Mouse (Mus musculus) brain, embryonic 18.5 days (tissue): ENCODE measurements around the gene H13.

Experiments used
- DNase-seq: peaks from one replicate; pipeline ENCODE4 v3.0.0-alpha.2; 2012; ENCODE audit warnings: low read depth, low spot score

Gene H13

DNA sequence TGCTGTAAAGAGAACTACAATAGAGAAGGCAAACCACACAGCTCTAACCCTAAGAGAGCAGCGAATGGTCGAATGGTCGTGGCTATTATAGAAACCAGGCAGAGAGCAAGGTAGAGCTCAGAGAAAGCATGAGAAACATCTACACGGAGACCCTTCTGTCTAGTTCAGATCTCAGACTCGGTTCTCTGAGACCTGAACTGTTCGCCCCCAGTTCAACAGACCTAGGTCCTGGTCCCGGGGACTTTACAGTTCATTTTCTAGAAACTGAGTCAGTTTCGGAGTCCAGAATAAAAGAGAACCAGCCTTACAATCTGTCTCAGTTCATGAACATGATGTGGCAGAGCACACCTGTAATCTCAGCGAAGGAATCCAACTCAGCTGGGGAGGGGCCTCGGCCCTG, 65.2 kb downstream of the H13 start:
- DNase-seq, result no peak

DNA sequence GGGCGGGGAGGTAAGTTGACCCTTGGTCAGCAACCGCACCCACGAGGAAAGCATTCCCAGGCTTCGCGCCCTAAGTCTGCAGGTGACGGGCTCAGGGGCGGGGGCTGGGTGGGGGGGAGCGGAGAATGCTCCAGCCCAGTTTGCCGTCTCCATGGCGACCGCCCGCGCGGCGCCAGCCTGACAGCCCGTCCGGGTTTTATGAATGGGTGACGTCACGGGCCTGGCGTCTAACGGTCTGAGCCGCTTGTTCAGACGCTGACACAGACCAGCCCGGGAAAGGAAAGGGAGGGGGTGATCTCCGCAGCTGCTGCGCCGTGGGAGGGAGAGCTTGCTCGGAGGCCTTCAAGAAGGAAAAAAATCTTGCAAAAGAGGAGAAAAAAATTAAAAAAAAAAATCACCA, 65.7 kb downstream of the H13 start:
- peak; percentile 85 for DNase-seq

DNA sequence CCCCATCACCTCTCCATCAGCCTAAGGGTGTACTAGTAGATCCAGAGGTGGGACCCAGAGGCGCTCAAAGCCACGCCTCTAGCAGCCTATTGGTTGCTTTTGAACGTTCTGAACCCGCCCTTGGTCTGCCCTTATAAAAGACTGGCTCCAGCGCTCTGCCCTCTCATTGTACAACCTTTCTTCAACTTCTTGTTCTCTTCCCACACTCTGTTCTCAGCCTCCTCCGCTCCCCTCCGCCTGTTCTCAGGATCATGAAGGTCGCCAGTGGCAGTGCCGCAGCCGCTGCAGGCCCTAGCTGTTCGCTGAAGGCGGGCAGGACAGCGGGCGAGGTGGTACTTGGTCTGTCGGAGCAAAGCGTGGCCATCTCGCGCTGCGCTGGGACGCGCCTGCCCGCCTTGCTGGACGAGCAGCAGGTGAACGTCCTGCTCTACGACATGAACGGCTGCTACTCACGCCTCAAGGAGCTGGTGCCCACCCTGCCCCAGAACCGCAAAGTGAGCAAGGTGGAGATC, 66.9 kb downstream of the H13 start, which contains the start of gene Id1:
Id1 (plus strand) TSS at position 162 of the 512 bp plus-strand sequence.
- DNase-seq, result no peak

DNA sequence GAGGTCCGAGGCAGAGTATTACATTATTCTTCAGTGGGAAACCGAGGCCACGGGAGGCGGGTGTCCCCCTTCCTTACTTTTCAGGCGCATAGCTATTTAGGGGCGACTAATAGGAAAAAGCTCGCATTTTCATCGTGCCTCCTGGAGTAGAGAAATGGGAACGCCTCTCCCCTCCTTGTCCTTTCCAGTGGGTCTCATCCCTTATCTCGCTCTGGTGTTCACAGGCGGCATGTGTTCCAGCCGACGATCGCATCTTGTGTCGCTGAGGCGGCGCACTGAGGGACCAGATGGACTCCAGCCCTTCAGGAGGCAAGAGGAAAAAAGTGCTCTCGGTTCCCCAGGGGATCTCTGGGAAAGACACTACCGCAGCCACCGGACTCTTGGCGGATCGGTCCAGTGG, 67.5 kb downstream of the H13 start:
- no peak for DNase-seq

DNA sequence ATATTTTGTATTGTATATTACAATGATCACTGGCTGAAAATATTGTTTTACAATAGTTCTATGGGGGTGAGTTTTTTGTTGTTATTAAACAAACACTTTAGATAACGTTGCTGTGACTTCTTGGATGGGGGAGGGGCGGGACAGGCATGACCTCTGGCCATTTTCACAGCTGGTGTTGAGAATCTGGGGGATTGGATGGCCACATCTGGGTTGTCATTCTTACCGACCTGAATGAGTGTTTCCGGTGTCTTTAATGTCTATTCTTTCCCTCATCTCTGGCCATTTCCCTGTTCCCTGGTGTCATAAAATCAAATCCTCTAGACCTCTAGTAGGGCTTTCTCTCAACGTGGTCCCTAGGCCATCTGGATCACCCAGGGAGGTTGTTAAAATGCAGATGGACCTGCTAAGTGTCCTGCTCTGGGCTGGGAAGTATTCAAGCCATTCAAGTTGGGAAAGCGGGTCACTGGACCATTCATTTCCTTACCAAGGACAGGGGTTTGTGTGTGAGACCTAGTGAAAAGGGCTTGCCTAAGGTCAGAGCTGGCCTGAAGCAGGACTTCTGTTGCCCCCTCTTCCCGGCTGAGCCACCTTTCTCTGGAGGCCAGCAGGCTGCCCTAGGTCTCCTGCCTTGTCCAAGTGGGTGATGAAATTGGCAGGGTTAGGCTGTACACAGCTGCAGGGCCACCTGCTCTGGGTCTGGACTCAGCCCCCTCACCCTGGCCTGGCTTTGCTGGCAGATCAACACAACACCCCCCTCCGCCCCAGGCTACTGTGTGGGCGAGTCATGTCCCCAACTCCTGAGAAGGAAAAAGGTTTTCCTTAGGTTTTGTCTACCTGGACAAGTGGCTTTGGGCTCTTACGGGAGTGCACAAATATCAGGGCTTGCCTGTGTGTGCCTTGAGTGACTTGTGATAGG, 68.3 kb downstream of the H13 start:
- DNase-seq, result no peak

DNA sequence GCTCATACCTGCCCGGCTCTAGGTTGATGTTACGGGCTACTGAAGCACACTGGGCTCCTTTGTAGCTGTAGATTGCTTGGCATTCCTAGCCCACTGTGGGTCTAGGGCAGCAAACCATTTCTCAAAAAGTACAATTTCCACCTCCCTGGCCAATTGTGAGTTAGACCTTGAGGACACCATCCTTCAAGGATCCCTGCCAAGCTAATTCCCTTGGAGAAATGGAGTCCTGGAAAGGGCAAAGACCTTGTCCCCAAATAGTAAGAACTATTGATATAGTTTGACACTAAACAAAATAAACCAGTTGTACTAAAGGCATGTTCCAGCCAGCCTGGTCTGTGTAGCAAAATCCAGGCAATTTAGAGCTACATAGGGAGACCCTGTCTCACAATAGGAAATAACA, 69.1 kb downstream of the H13 start:
- no peak for DNase-seq

DNA sequence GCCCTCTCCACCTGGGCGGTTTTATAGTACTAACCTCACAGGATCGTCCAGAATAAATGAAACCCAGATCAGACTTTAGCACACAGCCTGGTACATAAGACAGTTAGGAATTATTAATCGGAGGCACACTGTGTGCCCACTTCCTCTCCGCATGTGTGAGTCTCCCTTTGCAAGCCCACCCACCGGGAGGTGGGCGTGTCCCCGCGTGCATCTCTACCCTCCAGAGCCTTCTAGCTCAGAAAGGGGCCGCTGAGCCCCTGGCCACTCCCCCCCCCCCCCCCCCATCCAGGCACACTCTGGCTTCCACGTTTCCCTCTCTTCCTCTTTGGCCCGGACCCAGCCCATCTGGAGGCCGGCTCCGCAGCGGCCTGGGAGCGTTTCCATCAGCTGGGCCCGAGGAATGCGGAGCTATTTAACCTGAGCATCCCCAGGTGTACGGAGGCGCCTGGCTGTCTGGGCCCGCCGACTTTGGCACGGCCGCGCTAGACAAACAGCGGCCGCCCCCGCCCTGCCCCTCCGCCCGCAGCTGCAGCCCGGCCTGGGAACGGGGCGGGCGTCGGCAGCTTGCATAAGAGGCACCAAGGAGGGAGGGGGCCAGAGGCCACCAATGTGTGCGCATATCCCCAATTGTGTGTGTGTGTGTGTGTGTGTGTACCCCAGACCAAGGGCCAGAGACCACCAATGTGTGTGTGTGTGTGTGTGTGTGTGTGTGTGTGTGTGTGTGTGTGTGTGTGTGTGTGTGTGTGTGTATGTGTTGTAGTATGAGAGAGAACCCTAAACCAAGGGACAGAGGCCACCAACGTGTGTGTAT, 70.0 kb downstream of the H13 start:
- DNase-seq, result no peak

DNA sequence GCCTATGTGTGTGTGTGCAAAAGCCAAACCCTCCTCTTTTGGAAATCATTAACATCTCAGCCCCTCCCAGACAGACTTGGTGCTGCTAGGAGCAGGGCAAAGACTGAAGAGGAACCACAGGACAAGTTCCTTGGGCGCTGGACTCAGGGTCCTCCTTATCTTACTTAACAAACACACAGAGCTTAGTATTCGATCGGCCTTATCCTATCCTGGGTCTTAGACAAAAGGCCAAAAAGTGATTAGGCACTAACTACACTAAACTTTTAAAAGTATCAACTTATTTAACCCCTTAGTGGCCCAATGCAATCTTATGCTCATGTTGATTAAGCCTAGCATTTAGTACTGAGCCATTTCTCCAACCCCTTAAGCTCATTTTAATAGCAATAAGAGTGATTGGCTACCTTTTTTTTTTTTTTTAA, 70.6 kb downstream of the H13 start:
- no peak for DNase-seq

DNA sequence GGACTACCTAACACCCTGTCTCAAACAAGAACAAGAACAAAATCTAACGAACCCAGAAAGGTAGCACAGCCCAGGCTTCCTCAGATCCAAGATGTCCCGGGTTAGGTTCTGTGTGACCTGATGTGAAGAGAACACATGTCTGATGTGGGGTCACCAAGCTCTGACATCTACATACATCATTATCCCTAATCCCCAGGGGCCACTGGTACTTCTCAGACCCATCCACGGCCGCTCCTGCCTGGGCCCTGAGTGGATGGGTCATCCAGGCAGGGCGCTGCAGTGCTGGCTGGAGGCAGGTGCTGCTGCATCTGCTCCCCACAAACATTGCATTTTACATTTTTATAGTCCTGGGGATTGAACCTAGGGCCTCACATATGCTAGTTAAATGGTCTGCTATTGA, 71.2 kb downstream of the H13 start:
- no peak for DNase-seq

DNA sequence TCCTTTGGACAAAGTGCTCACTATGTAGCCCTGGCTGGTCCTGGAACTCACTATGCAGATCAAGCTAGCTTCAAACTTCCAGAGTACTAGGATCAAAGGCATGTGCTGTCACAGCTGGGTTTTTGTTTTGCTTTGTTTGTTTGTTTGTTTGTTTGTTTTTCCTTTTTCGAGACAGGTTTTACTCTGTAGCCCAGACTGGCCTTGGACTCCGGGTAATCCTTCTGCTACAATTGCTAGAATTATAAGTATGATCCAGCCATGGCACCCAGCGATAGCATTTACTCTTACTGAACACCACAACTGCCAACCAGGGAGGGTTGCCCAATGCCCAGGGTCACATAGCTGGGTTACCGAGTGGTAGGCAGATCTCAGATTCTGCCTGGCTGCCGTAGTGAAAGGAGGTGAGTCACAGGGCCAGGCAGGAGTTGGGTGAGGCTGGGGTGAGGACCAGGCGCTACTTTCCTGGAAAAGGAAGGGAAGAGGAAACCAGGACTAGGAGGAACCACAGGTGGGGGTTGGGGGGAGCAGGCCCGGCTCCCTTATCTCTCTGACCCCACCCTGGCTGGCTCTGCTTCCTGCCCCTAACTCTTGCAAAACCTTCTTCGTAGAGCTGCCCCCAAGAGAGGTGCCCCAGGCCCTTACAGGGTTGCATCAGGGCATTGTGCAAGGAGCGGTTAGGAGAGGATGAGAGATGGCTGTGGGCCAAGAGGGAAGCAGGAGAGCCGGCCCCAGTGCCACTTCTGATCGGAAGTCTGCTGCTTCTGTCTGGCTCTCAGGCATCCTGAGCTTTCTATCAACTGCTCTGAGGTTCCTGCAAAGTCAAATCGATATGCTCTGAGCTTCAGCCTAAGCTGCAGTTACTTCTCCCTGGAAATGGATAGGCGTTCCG, 72.1 kb downstream of the H13 start:
- DNase-seq, result no peak

DNA sequence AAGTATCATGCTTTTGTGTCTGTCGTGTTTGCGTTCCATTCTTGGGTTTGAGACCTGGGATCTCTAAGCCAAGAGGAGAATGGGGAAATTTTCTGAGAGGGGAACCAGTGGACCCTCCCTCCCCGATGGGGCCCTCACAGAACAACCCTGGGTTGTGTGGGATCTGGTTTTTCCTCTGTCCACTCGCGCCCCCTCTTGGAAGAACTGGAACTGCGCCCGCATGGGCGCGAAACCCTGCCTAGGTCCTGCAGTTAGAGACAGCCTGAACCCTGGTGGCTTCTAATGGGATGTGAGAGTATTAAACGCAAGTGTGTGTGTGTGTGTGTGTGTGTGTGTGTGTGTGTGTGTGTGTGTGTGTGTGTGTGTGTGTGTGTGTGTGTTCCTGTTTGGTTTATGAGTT, 73.2 kb downstream of the H13 start:
- DNase-seq, result no peak

DNA sequence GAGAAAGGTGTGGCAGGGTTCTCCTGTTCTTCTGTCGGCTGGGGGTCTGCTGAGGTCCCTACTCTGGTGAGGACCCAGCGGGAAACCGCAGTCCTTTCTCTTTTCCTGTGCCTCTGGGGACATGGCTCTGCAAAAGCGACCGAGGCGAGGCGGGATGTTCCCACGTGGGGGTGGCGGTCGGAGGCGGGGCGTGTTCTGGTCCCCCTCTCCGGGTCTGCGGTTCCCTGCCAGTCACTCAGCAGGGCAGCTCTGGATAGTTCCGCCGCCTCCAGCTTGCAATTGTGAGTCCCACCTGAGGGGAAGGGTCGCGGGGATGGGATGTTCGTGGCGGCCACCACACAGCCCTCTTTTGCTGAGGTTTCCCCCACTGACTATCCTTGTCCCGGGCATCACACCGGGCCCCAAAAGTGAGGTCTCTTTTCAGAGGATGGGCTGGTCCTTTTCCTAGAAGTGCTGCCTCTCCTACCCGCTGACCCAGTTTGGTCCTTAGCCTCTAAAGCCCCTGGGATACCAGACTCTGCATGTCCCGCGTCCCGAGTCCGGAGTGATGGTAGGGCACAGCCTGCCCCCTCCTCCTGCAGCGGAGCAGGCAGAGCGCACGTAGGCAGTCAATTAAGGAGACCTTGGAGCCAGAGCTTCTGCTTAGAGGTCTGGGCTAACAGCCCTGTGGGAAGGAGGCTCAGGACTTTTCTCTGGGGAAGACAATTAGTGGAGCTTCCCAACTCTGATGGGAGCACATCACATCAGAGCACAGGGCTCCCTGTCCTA, 84.9 kb downstream of the H13 start, which contains the start of gene Cox4i2:
Cox4i2 (plus strand) TSS at position 230 of the 768 bp plus-strand sequence.
- no peak for DNase-seq

DNA sequence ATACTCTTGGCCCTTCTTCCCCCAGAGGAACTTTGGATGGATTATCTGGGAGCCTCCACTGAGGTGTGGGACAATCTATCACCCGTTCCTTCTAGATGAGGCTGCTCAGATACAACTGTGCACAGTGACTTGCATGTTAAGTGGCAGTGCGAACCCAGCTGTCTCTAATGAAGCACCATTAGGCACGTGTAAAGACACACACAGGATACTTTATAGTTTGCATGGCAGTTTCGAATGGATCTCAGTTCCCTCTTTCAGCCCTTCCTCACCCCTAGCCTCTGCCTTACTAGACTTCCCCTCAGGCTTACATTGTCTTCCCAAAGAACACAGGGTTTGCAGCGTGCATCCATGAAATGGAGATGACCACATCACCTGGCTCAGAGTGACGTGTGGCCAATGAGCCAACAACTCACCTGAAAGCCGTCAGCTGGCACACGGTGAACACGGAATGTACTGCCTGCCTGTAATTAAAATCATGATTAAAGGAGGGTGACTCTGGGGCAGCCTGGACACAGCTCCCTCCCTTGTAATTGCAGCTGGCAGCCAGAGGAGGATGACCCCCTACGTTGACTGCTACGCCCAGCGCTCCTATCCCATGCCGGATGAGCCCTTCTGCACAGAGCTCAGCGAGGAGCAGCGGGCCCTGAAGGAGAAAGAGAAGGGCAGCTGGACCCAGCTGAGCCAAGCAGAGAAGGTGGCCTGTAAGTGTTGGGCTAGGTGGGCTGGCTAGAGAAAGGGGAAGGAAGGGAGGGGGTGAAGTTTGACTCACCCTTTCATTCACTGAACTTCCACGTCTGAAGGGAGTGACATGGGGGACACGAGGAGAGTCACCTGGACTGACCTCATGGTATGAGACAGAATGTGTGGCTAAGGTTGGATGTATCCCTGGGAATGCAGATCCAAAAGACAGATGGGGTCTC, 87.5 kb downstream of the H13 start:
- no peak for DNase-seq

DNA sequence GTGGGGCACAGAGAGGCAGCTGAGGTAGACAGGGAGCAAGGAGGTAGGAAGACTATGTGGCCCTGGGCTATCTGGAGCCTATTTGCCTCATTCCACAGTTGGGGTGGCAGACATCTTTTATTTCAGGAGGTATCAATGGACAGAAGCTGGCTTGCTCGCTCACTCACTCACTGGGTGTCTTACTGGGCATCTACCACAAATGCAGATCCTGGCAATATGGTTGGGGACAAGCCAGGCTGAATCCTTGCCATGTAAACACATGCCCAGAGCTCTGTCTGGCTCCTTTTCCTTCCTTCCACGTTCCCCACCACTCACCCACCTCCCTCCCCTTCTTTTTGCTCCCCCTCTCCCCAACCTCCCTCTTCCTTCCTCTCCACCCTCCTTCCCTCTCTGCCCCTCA, 88.2 kb downstream of the H13 start:
- no peak for DNase-seq
